Mouse (Mus musculus) left cerebral cortex, adult 18-20 months (tissue): ENCODE results near the gene Rubcnl. TPM values are rescaled to one million over a fixed set of nuclear protein-coding genes. Genes with fewer than 3 reads are reported as not detected.

Experiments used
- DNase-seq, 2 experiments: peaks; one replicate each; pipeline ENCODE4 v3.0.0; 2021 to 2022; ENCODE audit warnings: low spot score in 2 of 2, mixed read lengths in 1 of 2
- total RNA-seq, 2 experiments: library from RNA; stranded (reverse); gene quantifications; 2 replicates each; pipeline ENCODE4 v1.2.3; 2021

Rubcnl gene
- total RNA-seq, 2 experiments from 2014 or later, result 1.8 to 2.1 TPM

GRCm38 (mm10) chr14:75017277-75017676, 1.4 kb downstream of the Rubcnl start:
- DNase-seq, result no peak

GRCm38 (mm10) chr14:75017877-75018825, 2.3 kb downstream of the Rubcnl start:
- DNase-seq, result no peak

- no peak for DNase-seq
These were observed 3.0 kb downstream of the Rubcnl start for GRCm38 (mm10) chr14:75018829-75019228.

GRCm38 (mm10) chr14:75020581-75021253, 4.9 kb downstream of the Rubcnl start:
- DNase-seq, result peak in 1 of 2 experiments; percentile 55

GRCm38 (mm10) chr14:75022522-75022921, 6.7 kb downstream of the Rubcnl start:
- DNase-seq, result no peak

GRCm38 (mm10) chr14:75024793-75025710, 9.2 kb downstream of the Rubcnl start:
- DNase-seq, result no peak

GRCm38 (mm10) chr14:75030764-75031163, 14.9 kb downstream of the Rubcnl start:
- DNase-seq, result no peak

- DNase-seq, result no peak
These were observed 16.3 kb downstream of the Rubcnl start for GRCm38 (mm10) chr14:75031999-75032575.

GRCm38 (mm10) chr14:75032742-75033141, 16.9 kb downstream of the Rubcnl start:
- no peak for DNase-seq

- DNase-seq, result no peak
These were observed 18.4 kb downstream of the Rubcnl start for GRCm38 (mm10) chr14:75034240-75034639.

GRCm38 (mm10) chr14:75035431-75035830, 19.6 kb downstream of the Rubcnl start:
- no peak for DNase-seq

- DNase-seq, result no peak
These were observed 29.4 kb downstream of the Rubcnl start for GRCm38 (mm10) chr14:75045184-75045583.

- no peak for DNase-seq
These were observed 36.6 kb downstream of the Rubcnl start for GRCm38 (mm10) chr14:75052451-75052850.

GRCm38 (mm10) chr14:75054455-75055343, 38.9 kb downstream of the Rubcnl start:
- DNase-seq, result no peak

- DNase-seq, result no peak
These were observed 41.1 kb downstream of the Rubcnl start for GRCm38 (mm10) chr14:75056861-75057431.

GRCm38 (mm10) chr14:75060562-75060961, 44.7 kb downstream of the Rubcnl start:
- DNase-seq, result peak; percentile 12 to 21

- peak in 1 of 2 experiments; percentile 5 for DNase-seq
These were observed 48.1 kb downstream of the Rubcnl start for GRCm38 (mm10) chr14:75063936-75064335.

- DNase-seq, result no peak
These were observed 48.7 kb downstream of the Rubcnl start for GRCm38 (mm10) chr14:75064520-75064919.

GRCm38 (mm10) chr14:75065211-75065610, 49.4 kb downstream of the Rubcnl start:
- DNase-seq, result no peak
